Mouse (Mus musculus) neural tube, embryonic 12.5 days (tissue): ENCODE measurements around the gene Filip1. TPM values are rescaled to one million over a fixed set of nuclear protein-coding genes. Genes with fewer than 3 reads are reported as not detected.

Source experiments
- ATAC-seq: fragments of 200-750 bp; cut with Nextera tagmentation; 2 replicates; pipeline ENCODE4 v1.8.0; 2017; ENCODE audit warnings: low read depth, mild to moderate bottlenecking, moderate TSS enrichment, moderate library complexity; ENCODE audit not compliant: low FRiP score
- H3K27ac ChIP-seq: fragments of 300-500 bp; sonication (generic); 2 replicates; pipeline ENCODE4 v1.5.1; 2016
- H3K27me3 ChIP-seq: fragments of 300-500 bp; sonication (generic); replicated peaks from 2 replicates; pipeline ENCODE4 v1.6.1; 2016; ENCODE audit warnings: mild to moderate bottlenecking
- H3K36me3 ChIP-seq: fragments of 300-500 bp; sonication (generic); 2 replicates; pipeline ENCODE4 v1.6.1; 2016; ENCODE audit warnings: mild to moderate bottlenecking
- H3K4me1 ChIP-seq: fragments of 300-500 bp; sonication (generic); 2 replicates; pipeline ENCODE4 v1.6.1; 2016
- H3K4me2 ChIP-seq: fragments of 300-500 bp; sonication (generic); replicated peaks from 2 replicates; pipeline ENCODE4 v1.6.1; 2016; ENCODE audit warnings: mild to moderate bottlenecking
- H3K4me3 ChIP-seq: fragments of 300-500 bp; sonication (generic); 2 replicates; pipeline ENCODE4 v1.5.1; 2016
- H3K9ac ChIP-seq: fragments of 300-500 bp; sonication (generic); 2 replicates; pipeline ENCODE4 v1.6.1; 2016; ENCODE audit warnings: mild to moderate bottlenecking
- H3K9me3 ChIP-seq: fragments of 300-500 bp; sonication (generic); 2 replicates; pipeline ENCODE4 v1.6.1; 2016; ENCODE audit warnings: mild to moderate bottlenecking
- WGBS: fragments of 180-500 bp; shearing (Covaris S2); methylation state at CpG from one replicate; pipeline ENCODE4 v1.1.7; 2016; 5-methylcytosine and 5-hydroxymethylcytosine counted together
- polyA plus RNA-seq: library from polyadenylated mRNA; unstranded; fragments of >200 nt; fragmentation: Nextera tagmentation; extraction: Ambion mirVana; gene quantifications from 2 replicates; pipeline ENCODE4 v1.2.1, GENCODE M21; 2016

Gene Filip1
- polyA plus RNA-seq, 1 experiment from 2014 or later: 3.5 TPM

DNA sequence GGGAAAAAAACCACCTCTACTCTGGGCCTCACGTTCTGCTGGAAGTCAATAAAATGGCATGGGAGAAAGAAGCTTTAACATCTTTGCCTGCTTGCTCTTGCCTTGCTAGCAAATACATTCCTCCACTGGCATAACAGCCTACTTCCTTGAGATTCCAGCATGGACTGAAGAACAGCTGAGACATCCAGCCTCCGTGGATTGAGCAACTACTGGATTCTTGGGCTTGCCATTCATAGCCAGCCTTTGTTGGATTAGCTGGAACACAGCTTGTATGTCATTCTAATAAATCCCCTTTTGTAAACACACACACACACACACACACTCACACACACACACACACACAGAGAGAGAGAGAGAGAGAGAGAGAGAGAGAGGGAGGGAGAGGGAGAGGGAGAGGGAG, 185.6 kb downstream of the Filip1 start:
- Histone ChIP-seq H3K27me3 (no peaks in the 10 kb centered on the region), H3K9ac (no peak overlapping the region), H3K36me3 (no peaks in the 10 kb centered on the region), H3K27ac (no peak overlapping the region), H3K4me3 (no peak overlapping the region), H3K4me1 (peaks cover 4% of the 10 kb centered on the region; the same call in 1 of the 2 replicates), H3K9me3 (no peaks in the 10 kb centered on the region), H3K4me2 (no peak overlapping the region)
- ATAC-seq: no peak
- 49% methylated on average over 2 of the region's 2 CpGs for WGBS

DNA sequence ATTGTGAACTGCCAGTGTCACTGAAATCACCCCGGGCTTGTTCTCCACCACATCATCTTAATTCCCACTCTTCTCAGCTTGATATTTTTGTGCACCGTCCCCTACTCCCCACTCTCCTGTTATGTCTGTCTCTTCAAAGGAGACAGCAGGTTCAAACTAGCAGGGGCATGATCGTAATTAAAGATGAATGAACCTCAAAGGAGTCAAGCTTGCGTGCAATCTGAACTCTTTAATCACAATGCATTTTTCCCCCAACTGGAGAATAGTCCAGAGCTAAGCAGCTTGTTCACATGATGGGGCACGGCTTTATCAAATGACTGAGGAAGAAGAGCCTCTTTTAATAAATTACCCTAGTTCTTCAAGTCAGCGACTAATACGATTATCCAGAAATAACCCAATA, 187.1 kb downstream of the Filip1 start:
- no peak overlapping the region for H3K27ac ChIP-seq
- no peak for ATAC-seq
- no peak overlapping the region for H3K9ac ChIP-seq
- 35% methylated on average over 7 of the region's 7 CpGs for WGBS
- H3K4me1 ChIP-seq: peaks cover 4% of the 10 kb centered on the region; the same call in 1 of the 2 replicates
- H3K27me3 ChIP-seq: no peaks in the 10 kb centered on the region
- H3K4me2 ChIP-seq: no peak overlapping the region
- H3K9me3 ChIP-seq: no peaks in the 10 kb centered on the region
- H3K4me3 ChIP-seq: no peak overlapping the region
- no peaks in the 10 kb centered on the region for H3K36me3 ChIP-seq

GRCm38 (mm10) chr9:79823856-79824255, 188.8 kb downstream of the Filip1 start:
- no peak for ATAC-seq
- Histone ChIP-seq H3K36me3 (peaks cover 6% of the 10 kb centered on the region; the same call in 1 of the 2 replicates), H3K4me2 (no peak overlapping the region), H3K27me3 (no peaks in the 10 kb centered on the region), H3K4me3 (no peak overlapping the region), H3K4me1 (peaks cover 4% of the 10 kb centered on the region; the same call in 1 of the 2 replicates), H3K9ac (no peak overlapping the region), H3K9me3 (no peaks in the 10 kb centered on the region; the same call in 1 of the 2 replicates), H3K27ac (no peak overlapping the region)
- 31% methylated on average over 2 of the region's 2 CpGs for WGBS

- Histone ChIP-seq H3K36me3 (peaks cover 8% of the 10 kb centered on the region; the same call in 1 of the 2 replicates), H3K27ac (no peak overlapping the region), H3K27me3 (no peaks in the 10 kb centered on the region), H3K9ac (no peak overlapping the region), H3K9me3 (no peaks in the 10 kb centered on the region; the same call in 1 of the 2 replicates), H3K4me2 (no peak overlapping the region), H3K4me1 (peaks cover 4% of the 10 kb centered on the region; the same call in 1 of the 2 replicates), H3K4me3 (no peak overlapping the region)
- no peak for ATAC-seq
- 27% methylated on average over 4 of the region's 4 CpGs for WGBS
Observed at GRCm38 (mm10) chr9:79823438-79823837, 189.2 kb downstream of the Filip1 start.

GRCm38 (mm10) chr9:79816464-79816863, 196.2 kb downstream of the Filip1 start:
- H3K4me3 ChIP-seq: no peak overlapping the region
- H3K36me3 ChIP-seq: peaks cover 12% of the 10 kb centered on the region; the same call in 1 of the 2 replicates
- no peak overlapping the region for H3K9ac ChIP-seq
- no peaks in the 10 kb centered on the region for H3K27me3 ChIP-seq
- no peak overlapping the region for H3K4me2 ChIP-seq
- H3K9me3 ChIP-seq: no peaks in the 10 kb centered on the region; the same call in 1 of the 2 replicates
- no peak for ATAC-seq
- H3K27ac ChIP-seq: no peak overlapping the region
- WGBS: 94% methylated on average over 5 of the region's 5 CpGs
- no peaks in the 10 kb centered on the region for H3K4me1 ChIP-seq

- Histone ChIP-seq H3K4me3 (no peak overlapping the region), H3K4me2 (no peak overlapping the region), H3K36me3 (peaks cover 12% of the 10 kb centered on the region; the same call in 1 of the 2 replicates), H3K9ac (no peak overlapping the region), H3K4me1 (no peaks in the 10 kb centered on the region), H3K9me3 (no peaks in the 10 kb centered on the region; the same call in 1 of the 2 replicates), H3K27me3 (no peaks in the 10 kb centered on the region), H3K27ac (no peak overlapping the region)
- WGBS: 92% methylated on average over 11 of the region's 11 CpGs
- no peak for ATAC-seq
Observed at GRCm38 (mm10) chr9:79816013-79816412, 196.6 kb downstream of the Filip1 start.

DNA sequence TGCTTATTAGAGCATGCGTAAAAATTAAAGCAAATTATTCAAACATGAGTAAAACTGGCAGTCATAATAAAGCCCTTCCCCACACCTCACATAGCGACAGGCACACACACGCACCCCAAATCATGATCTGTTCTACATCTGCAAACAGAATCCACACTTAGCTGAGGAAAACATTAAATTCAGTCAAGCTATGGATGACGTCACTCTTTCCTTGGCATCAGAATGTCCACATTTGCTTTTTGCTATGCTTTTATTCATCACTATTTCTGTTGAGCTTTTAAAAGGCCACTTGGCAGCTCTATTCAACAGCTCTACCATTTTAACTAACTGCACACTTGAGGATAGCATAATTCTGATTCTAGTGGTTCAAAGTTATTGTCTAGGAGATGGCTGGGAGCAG, 198.1 kb downstream of the Filip1 start:
- Histone ChIP-seq H3K9me3 (no peaks in the 10 kb centered on the region; the same call in 1 of the 2 replicates), H3K9ac (no peak overlapping the region), H3K27me3 (no peaks in the 10 kb centered on the region), H3K4me1 (no peaks in the 10 kb centered on the region), H3K4me3 (no peak overlapping the region), H3K4me2 (no peak overlapping the region), H3K27ac (no peak overlapping the region), H3K36me3 (peaks cover 12% of the 10 kb centered on the region; the same call in 1 of the 2 replicates)
- 89% methylated on average over 4 of the region's 4 CpGs for WGBS
- ATAC-seq: no peak

GRCm38 (mm10) chr9:79810969-79811902, 201.4 kb downstream of the Filip1 start:
- no peak for ATAC-seq
- 81% methylated on average over 10 of the region's 11 CpGs for WGBS
- Histone ChIP-seq H3K9ac (no peak overlapping the region), H3K4me3 (no peak overlapping the region), H3K4me1 (no peaks in the 10 kb centered on the region), H3K27ac (no peak overlapping the region), H3K4me2 (no peak overlapping the region), H3K9me3 (no peaks in the 10 kb centered on the region), H3K27me3 (no peaks in the 10 kb centered on the region), H3K36me3 (no peaks in the 10 kb centered on the region)

DNA sequence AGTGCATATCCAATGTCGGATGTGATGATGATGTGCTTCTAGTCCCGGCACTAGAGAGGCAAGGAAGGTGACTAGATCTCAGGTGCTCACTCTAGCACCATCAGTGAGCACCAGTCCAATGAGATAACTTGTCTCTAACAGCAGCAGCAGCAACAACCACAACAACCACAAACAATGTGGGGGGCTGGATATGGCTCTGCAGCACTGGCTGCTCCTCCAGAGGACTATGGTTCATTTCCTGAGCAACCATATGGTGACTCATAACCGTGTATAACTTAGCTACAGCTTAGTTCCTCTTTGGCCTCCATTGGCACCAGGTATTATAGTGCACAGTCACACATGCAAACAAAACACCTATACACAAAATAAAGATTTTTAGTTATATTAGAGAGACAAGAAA, 202.1 kb downstream of the Filip1 start:
- H3K9me3 ChIP-seq: no peaks in the 10 kb centered on the region
- no peaks in the 10 kb centered on the region for H3K36me3 ChIP-seq
- H3K4me2 ChIP-seq: no peak overlapping the region
- no peaks in the 10 kb centered on the region for H3K4me1 ChIP-seq
- 84% methylated on average over 3 of the region's 3 CpGs for WGBS
- no peak overlapping the region for H3K27ac ChIP-seq
- no peak for ATAC-seq
- no peaks in the 10 kb centered on the region for H3K27me3 ChIP-seq
- no peak overlapping the region for H3K4me3 ChIP-seq
- no peak overlapping the region for H3K9ac ChIP-seq

- H3K36me3 ChIP-seq: no peaks in the 10 kb centered on the region
- WGBS: 81% methylated on average over 6 of the region's 6 CpGs
- no peak for ATAC-seq
- H3K4me2 ChIP-seq: no peak overlapping the region
- no peak overlapping the region for H3K9ac ChIP-seq
- H3K27me3 ChIP-seq: no peaks in the 10 kb centered on the region
- H3K4me1 ChIP-seq: no peaks in the 10 kb centered on the region
- H3K9me3 ChIP-seq: no peaks in the 10 kb centered on the region
- no peak overlapping the region for H3K27ac ChIP-seq
- no peak overlapping the region for H3K4me3 ChIP-seq
Observed at GRCm38 (mm10) chr9:79809411-79809810, 203.2 kb downstream of the Filip1 start.

DNA sequence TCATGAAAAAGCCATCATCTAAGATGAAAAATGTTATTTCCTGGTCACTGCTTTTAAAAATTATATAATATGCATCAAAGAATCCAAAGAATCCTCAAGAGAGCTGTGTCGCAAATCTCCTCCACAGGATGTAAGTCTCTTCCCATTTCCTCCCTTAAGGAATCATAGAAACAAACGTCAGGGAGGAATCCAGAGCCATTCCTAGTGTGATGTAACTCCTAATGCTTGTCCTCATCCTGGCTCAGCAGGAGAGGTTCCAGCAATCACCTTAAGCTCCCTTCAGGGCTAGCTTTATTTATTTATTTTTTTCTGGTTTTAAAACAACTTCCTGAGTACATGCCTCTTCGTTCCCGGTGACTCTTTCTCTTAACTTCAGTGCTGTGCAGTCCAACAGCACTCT, 205.5 kb downstream of the Filip1 start:
- Histone ChIP-seq H3K9me3 (no peaks in the 10 kb centered on the region), H3K4me3 (no peak overlapping the region), H3K27ac (no peak overlapping the region), H3K4me1 (no peaks in the 10 kb centered on the region), H3K4me2 (no peak overlapping the region), H3K9ac (no peak overlapping the region), H3K36me3 (no peaks in the 10 kb centered on the region), H3K27me3 (no peaks in the 10 kb centered on the region)
- WGBS: 64% methylated on average over 4 of the region's 4 CpGs
- no peak for ATAC-seq

- H3K9ac ChIP-seq: no peak overlapping the region
Observed at GRCm38 (mm10) chr9:79806317-79807075, 206.2 kb downstream of the Filip1 start.

More at GRCm38 (mm10) chr9:79806317-79807075, 206.2 kb downstream of the Filip1 start:
- Histone ChIP-seq H3K27me3 (no peaks in the 10 kb centered on the region), H3K4me1 (no peaks in the 10 kb centered on the region), H3K36me3 (no peaks in the 10 kb centered on the region), H3K27ac (no peak overlapping the region), H3K4me3 (no peak overlapping the region), H3K4me2 (no peak overlapping the region), H3K9me3 (no peaks in the 10 kb centered on the region)
- peak; percentile 37; the same call in 1 of the 2 replicates for ATAC-seq
- 43% methylated on average over 12 of the region's 12 CpGs for WGBS
